Mouse (Mus musculus): ENCODE measurements around the gene Btbd18. TPM values are rescaled to one million over a fixed set of nuclear protein-coding genes. Genes with fewer than 3 reads are reported as not detected.

Btbd18 gene
- polyA plus RNA-seq (2014; fragmentation: Nextera tagmentation; extraction: Ambion mirVana): 0.24 and 0.31 TPM in 2 replicates

- no peaks in the 10 kb centered on the region for H3K9me3 ChIP-seq (ENCODE audit: control insufficient read depth, low read length)
- H3K4me2 ChIP-seq (replicated peaks; ENCODE audit: low read depth, low read length): no peak within 1 kb of the TSS
- no peak for ATAC-seq (ENCODE audit: low FRiP score, low TSS enrichment)
- no peaks in the 10 kb centered on the region for H3K27me3 ChIP-seq (ENCODE audit: control insufficient read depth, insufficient read depth, low read length)
- no peak within 1 kb of the TSS for H3K9ac ChIP-seq (ENCODE audit: low read depth, low read length)
- H3K4me3 ChIP-seq (ENCODE audit: low read length): no peak within 1 kb of the TSS
- H3K36me3 ChIP-seq (ENCODE audit: control insufficient read depth, insufficient read depth, low read length): no peaks in the 10 kb centered on the region
- no peak within 1 kb of the TSS for H3K27ac ChIP-seq (ENCODE audit: low read depth, low read length)
- WGBS: 95% methylated on average over 32 of the region's 32 CpGs
- H3K4me1 ChIP-seq (ENCODE audit: control insufficient read depth, insufficient read depth, low read length): no peaks in the 10 kb centered on the region
Measured at GRCm38 (mm10) chr2:84658806-84659205, at the start of gene Btbd18. Btbd18 (plus strand) TSS chr2:84659079.

- Histone ChIP-seq H3K4me3 (ENCODE audit: low read length) (no peak overlapping the region), H3K9me3 (ENCODE audit: control insufficient read depth, low read length) (no peaks in the 10 kb centered on the region), H3K4me2 (replicated peaks; ENCODE audit: low read depth, low read length) (no peak overlapping the region), H3K36me3 (ENCODE audit: control insufficient read depth, insufficient read depth, low read length) (peaks cover 97% of the 10 kb centered on the region), H3K27me3 (ENCODE audit: control insufficient read depth, insufficient read depth, low read length) (no peaks in the 10 kb centered on the region), H3K4me1 (ENCODE audit: control insufficient read depth, insufficient read depth, low read length) (no peaks in the 10 kb centered on the region), H3K27ac (ENCODE audit: low read depth, low read length) (no peak overlapping the region), H3K9ac (ENCODE audit: low read depth, low read length) (no peak overlapping the region)
- ATAC-seq (ENCODE audit: low FRiP score, low TSS enrichment): no peak
- WGBS: 97% methylated on average over 6 of the region's 6 CpGs
Measured at GRCm38 (mm10) chr2:84612764-84613163, 46.1 kb upstream of the Btbd18 start.

GRCm38 (mm10) chr2:84617637-84618515, 41.0 kb upstream of the Btbd18 start:
- Histone ChIP-seq H3K9me3 (ENCODE audit: control insufficient read depth, low read length) (no peaks in the 10 kb centered on the region), H3K9ac (ENCODE audit: low read depth, low read length) (no peak overlapping the region), H3K27ac (ENCODE audit: low read depth, low read length) (no peak overlapping the region), H3K4me3 (ENCODE audit: low read length) (no peak overlapping the region), H3K36me3 (ENCODE audit: control insufficient read depth, insufficient read depth, low read length) (peaks cover 73% of the 10 kb centered on the region), H3K27me3 (ENCODE audit: control insufficient read depth, insufficient read depth, low read length) (no peaks in the 10 kb centered on the region), H3K4me2 (replicated peaks; ENCODE audit: low read depth, low read length) (no peak overlapping the region), H3K4me1 (ENCODE audit: control insufficient read depth, insufficient read depth, low read length) (no peaks in the 10 kb centered on the region)
- ATAC-seq (ENCODE audit: low FRiP score, low TSS enrichment): 0 out of 2 replicates have a peak, but pooled peaks have one; percentile 33
- 84% methylated on average over 3 of the region's 3 CpGs for WGBS

GRCm38 (mm10) chr2:84618914-84619313, 40.0 kb upstream of the Btbd18 start:
- no peaks in the 10 kb centered on the region for H3K9me3 ChIP-seq (ENCODE audit: control insufficient read depth, low read length)
- ATAC-seq (ENCODE audit: low FRiP score, low TSS enrichment): no peak
- WGBS: 84% methylated on average over 2 of the region's 2 CpGs
- peaks cover 64% of the 10 kb centered on the region for H3K36me3 ChIP-seq (ENCODE audit: control insufficient read depth, insufficient read depth, low read length)
- no peaks in the 10 kb centered on the region for H3K4me1 ChIP-seq (ENCODE audit: control insufficient read depth, insufficient read depth, low read length)
- H3K4me3 ChIP-seq (ENCODE audit: low read length): no peak overlapping the region
- no peak overlapping the region for H3K9ac ChIP-seq (ENCODE audit: low read depth, low read length)
- H3K27me3 ChIP-seq (ENCODE audit: control insufficient read depth, insufficient read depth, low read length): no peaks in the 10 kb centered on the region
- no peak overlapping the region for H3K4me2 ChIP-seq (replicated peaks; ENCODE audit: low read depth, low read length)
- no peak overlapping the region for H3K27ac ChIP-seq (ENCODE audit: low read depth, low read length)

- Histone ChIP-seq H3K27me3 (ENCODE audit: control insufficient read depth, insufficient read depth, low read length) (no peaks in the 10 kb centered on the region), H3K27ac (ENCODE audit: low read depth, low read length) (no peak overlapping the region), H3K4me3 (ENCODE audit: low read length) (no peak overlapping the region), H3K9ac (ENCODE audit: low read depth, low read length) (no peak overlapping the region), H3K36me3 (ENCODE audit: control insufficient read depth, insufficient read depth, low read length) (peaks cover 61% of the 10 kb centered on the region), H3K9me3 (ENCODE audit: control insufficient read depth, low read length) (no peaks in the 10 kb centered on the region), H3K4me1 (ENCODE audit: control insufficient read depth, insufficient read depth, low read length) (no peaks in the 10 kb centered on the region), H3K4me2 (replicated peaks; ENCODE audit: low read depth, low read length) (no peak overlapping the region)
- 95% methylated on average over 21 of the region's 21 CpGs for WGBS
- no peak for ATAC-seq (ENCODE audit: low FRiP score, low TSS enrichment)
Measured at GRCm38 (mm10) chr2:84619646-84620340, 39.1 kb upstream of the Btbd18 start.

- Histone ChIP-seq H3K27me3 (ENCODE audit: control insufficient read depth, insufficient read depth, low read length) (no peaks in the 10 kb centered on the region), H3K9me3 (ENCODE audit: control insufficient read depth, low read length) (no peaks in the 10 kb centered on the region), H3K36me3 (ENCODE audit: control insufficient read depth, insufficient read depth, low read length) (peaks cover 35% of the 10 kb centered on the region), H3K27ac (ENCODE audit: low read depth, low read length) (no peak overlapping the region), H3K4me1 (ENCODE audit: control insufficient read depth, insufficient read depth, low read length) (peaks cover 5% of the 10 kb centered on the region), H3K9ac (ENCODE audit: low read depth, low read length) (no peak overlapping the region), H3K4me3 (ENCODE audit: low read length) (no peak overlapping the region), H3K4me2 (replicated peaks; ENCODE audit: low read depth, low read length) (no peak overlapping the region)
- no peak for ATAC-seq (ENCODE audit: low FRiP score, low TSS enrichment)
- 71% methylated on average over 2 of the region's 2 CpGs for WGBS
Measured at GRCm38 (mm10) chr2:84622668-84623067, 36.2 kb upstream of the Btbd18 start.

- Histone ChIP-seq H3K9ac (ENCODE audit: low read depth, low read length) (no peak overlapping the region), H3K27ac (ENCODE audit: low read depth, low read length) (no peak overlapping the region)
Measured at GRCm38 (mm10) chr2:84623428-84624119, 35.3 kb upstream of the Btbd18 start.

GRCm38 (mm10) chr2:84624201-84624600, 34.7 kb upstream of the Btbd18 start:
- Histone ChIP-seq H3K9me3 (ENCODE audit: control insufficient read depth, low read length) (no peaks in the 10 kb centered on the region), H3K27ac (ENCODE audit: low read depth, low read length) (no peak overlapping the region), H3K4me3 (ENCODE audit: low read length) (no peak overlapping the region), H3K9ac (ENCODE audit: low read depth, low read length) (no peak overlapping the region), H3K4me1 (ENCODE audit: control insufficient read depth, insufficient read depth, low read length) (peaks cover 7% of the 10 kb centered on the region), H3K4me2 (replicated peaks; ENCODE audit: low read depth, low read length) (no peak overlapping the region), H3K27me3 (ENCODE audit: control insufficient read depth, insufficient read depth, low read length) (no peaks in the 10 kb centered on the region), H3K36me3 (ENCODE audit: control insufficient read depth, insufficient read depth, low read length) (peaks cover 30% of the 10 kb centered on the region)
- WGBS: 92% methylated on average over 17 of the region's 17 CpGs
- ATAC-seq (ENCODE audit: low FRiP score, low TSS enrichment): no peak

More at GRCm38 (mm10) chr2:84623428-84624119, 35.3 kb upstream of the Btbd18 start:
- 92% methylated on average over 3 of the region's 3 CpGs for WGBS
- no peak for ATAC-seq (ENCODE audit: low FRiP score, low TSS enrichment)
- Histone ChIP-seq H3K4me2 (replicated peaks; ENCODE audit: low read depth, low read length) (no peak overlapping the region), H3K4me3 (ENCODE audit: low read length) (no peak overlapping the region), H3K27me3 (ENCODE audit: control insufficient read depth, insufficient read depth, low read length) (no peaks in the 10 kb centered on the region), H3K4me1 (ENCODE audit: control insufficient read depth, insufficient read depth, low read length) (peaks cover 7% of the 10 kb centered on the region), H3K9me3 (ENCODE audit: control insufficient read depth, low read length) (no peaks in the 10 kb centered on the region), H3K36me3 (ENCODE audit: control insufficient read depth, insufficient read depth, low read length) (peaks cover 33% of the 10 kb centered on the region)
